Mouse (Mus musculus): ENCODE data around the gene Sp100.
"Not testable (repeated sequence)": the region's sequence is repeated elsewhere in the genome, so short reads cannot be mapped to it uniquely, and the experiment has no call there.

GRCm38 (mm10) chr1:85617161-85617560 is 32.6 kb upstream of the Sp100 start:
- not testable (repeated sequence) for TF ChIP-seq POLR2A (IDR thresholded peaks at IDR 0.05; ENCODE audit: insufficient read depth, low read length); CTCF (IDR thresholded peaks at IDR 0.05; ENCODE audit: low read depth, low read length)
